Mouse (Mus musculus) activated CD4-positive, CD25-positive, alpha-beta regulatory T cell, adult 4 months (primary cell): ENCODE measurements around the gene Ifnl3. TPM values are rescaled to one million over a fixed set of nuclear protein-coding genes. Genes with fewer than 3 reads are reported as not detected.
A peak's percentile ranks its signal among the peaks of the same experiment; 100 is the strongest.
"Not testable (repeated sequence)": the region's sequence is repeated elsewhere in the genome, so short reads cannot be mapped to it uniquely, and the experiment has no call there.

Experiments
- ATAC-seq: one replicate; pipeline ENCODE4 v1.8.0; 2017
- polyA plus RNA-seq, 2 experiments: library from polyadenylated mRNA; unstranded; fragments of 100-300 nt; shearing (Covaris generic); gene quantifications; one replicate each; pipeline ENCODE4 v1.2.1; 2017

Gene Ifnl3
- polyA plus RNA-seq, result not detected

GRCm38 (mm10) chr7:28522536-28522935, at the start of gene Ifnl3:
TSS of gene Ifnl3 (plus strand) at chr7:28522836.
- not testable (repeated sequence) for ATAC-seq

- ATAC-seq, result no peak
Measured at GRCm38 (mm10) chr7:28476191-28476590, 46.4 kb upstream of the Ifnl3 start.

GRCm38 (mm10) chr7:28477363-28477762, 45.3 kb upstream of the Ifnl3 start:
- no peak for ATAC-seq

GRCm38 (mm10) chr7:28478854-28479253, 43.8 kb upstream of the Ifnl3 start:
- no peak for ATAC-seq

GRCm38 (mm10) chr7:28482854-28483253, 39.8 kb upstream of the Ifnl3 start:
- ATAC-seq, result no peak

GRCm38 (mm10) chr7:28484192-28484591, 38.4 kb upstream of the Ifnl3 start:
- ATAC-seq, result no peak

GRCm38 (mm10) chr7:28488030-28488491, 34.6 kb upstream of the Ifnl3 start:
- no peak for ATAC-seq

- ATAC-seq, result no peak
Measured at GRCm38 (mm10) chr7:28490410-28490809, 32.2 kb upstream of the Ifnl3 start.

- no peak for ATAC-seq
Measured at GRCm38 (mm10) chr7:28490903-28491302, 31.7 kb upstream of the Ifnl3 start.

GRCm38 (mm10) chr7:28492310-28492709, 30.3 kb upstream of the Ifnl3 start:
- ATAC-seq, result no peak

GRCm38 (mm10) chr7:28495426-28495825, 27.2 kb upstream of the Ifnl3 start:
- ATAC-seq, result no peak

GRCm38 (mm10) chr7:28505585-28505984, 17.1 kb upstream of the Ifnl3 start:
- ATAC-seq, result no peak

GRCm38 (mm10) chr7:28509121-28509520, 13.5 kb upstream of the Ifnl3 start:
- ATAC-seq, result not testable (repeated sequence)

- not testable (repeated sequence) for ATAC-seq
Measured at GRCm38 (mm10) chr7:28510405-28510974, 12.1 kb upstream of the Ifnl3 start, which contains the start of gene Ifnl2. TSS of gene Ifnl2 (minus strand) at chr7:28510455.

- ATAC-seq, result no peak
Measured at GRCm38 (mm10) chr7:28511441-28511840, 11.2 kb upstream of the Ifnl3 start.

- peak; percentile 88 for ATAC-seq
Measured at GRCm38 (mm10) chr7:28527922-28528719, 5.5 kb downstream of the Ifnl3 start.

- no peak for ATAC-seq
Measured at GRCm38 (mm10) chr7:28532005-28532404, 9.4 kb downstream of the Ifnl3 start.

- ATAC-seq, result not testable (repeated sequence)
Measured at GRCm38 (mm10) chr7:28538886-28539285, 16.2 kb downstream of the Ifnl3 start.

- ATAC-seq, result no peak
Measured at GRCm38 (mm10) chr7:28540526-28540925, 17.9 kb downstream of the Ifnl3 start, which contains the start of gene Sycn. TSS of gene Sycn (plus strand) at chr7:28540885.

GRCm38 (mm10) chr7:28544051-28544601, 21.5 kb downstream of the Ifnl3 start:
- no peak for ATAC-seq

GRCm38 (mm10) chr7:28545048-28545890, 22.6 kb downstream of the Ifnl3 start:
- no peak for ATAC-seq

GRCm38 (mm10) chr7:28545891-28546210, 23.2 kb downstream of the Ifnl3 start:
- ATAC-seq, result no peak

- ATAC-seq, result no peak
Measured at GRCm38 (mm10) chr7:28546649-28547048, 24.0 kb downstream of the Ifnl3 start.
